Mouse (Mus musculus): ENCODE data around the gene Tango6. TPM values are rescaled to one million over a fixed set of nuclear protein-coding genes. Genes with fewer than 3 reads are reported as not detected.

Tango6 gene
- polyA plus RNA-seq, 1 experiment from 2014 or later: 10.1 TPM

GRCm38 (mm10) chr8:106704199-106704900 is 21.5 kb downstream of the Tango6 start:
- no peak overlapping the region for H3K4me3 ChIP-seq (ENCODE audit: low read depth, low read length)
- peak overlapping the region; percentile 94 for H3K27ac ChIP-seq (ENCODE audit: low read length)
- H3K4me1 ChIP-seq (ENCODE audit: control insufficient read depth, insufficient read depth, low read length): peaks cover 9% of the 10 kb centered on the region; the same call in 1 of the 2 replicates
- ATAC-seq (ENCODE audit: insufficient number of reproducible peaks, insufficient read depth, low FRiP score, low read depth): no peak
- no peaks in the 10 kb centered on the region for H3K9me3 ChIP-seq (ENCODE audit: control insufficient read depth, low read depth, low read length)
- WGBS: 69% methylated on average over 9 of the region's 9 CpGs
- H3K9ac ChIP-seq (replicated peaks; ENCODE audit: low read depth, low read length): no peak overlapping the region
- no peak overlapping the region for H3K4me2 ChIP-seq (replicated peaks; ENCODE audit: low read depth, low read length)
- no peaks in the 10 kb centered on the region for H3K27me3 ChIP-seq (ENCODE audit: control insufficient read depth, insufficient read depth, low read length)
- H3K36me3 ChIP-seq (ENCODE audit: control insufficient read depth, insufficient read depth, low read length): peaks cover 13% of the 10 kb centered on the region

GRCm38 (mm10) chr8:106704901-106705321 is 22.0 kb downstream of the Tango6 start:
- 28% methylated on average over 9 of the region's 9 CpGs for WGBS
- no peak overlapping the region for H3K4me3 ChIP-seq (ENCODE audit: low read depth, low read length)
- peak; percentile 89; the same call in 1 of the 2 replicates for ATAC-seq (ENCODE audit: insufficient number of reproducible peaks, insufficient read depth, low FRiP score, low read depth)
- no peaks in the 10 kb centered on the region for H3K9me3 ChIP-seq (ENCODE audit: control insufficient read depth, low read depth, low read length)
- H3K27me3 ChIP-seq (ENCODE audit: control insufficient read depth, insufficient read depth, low read length): no peaks in the 10 kb centered on the region
- peaks cover 9% of the 10 kb centered on the region; the same call in 1 of the 2 replicates for H3K4me1 ChIP-seq (ENCODE audit: control insufficient read depth, insufficient read depth, low read length)
- H3K27ac ChIP-seq (ENCODE audit: low read length): peak overlapping the region; percentile 94
- H3K4me2 ChIP-seq (replicated peaks; ENCODE audit: low read depth, low read length): no peak overlapping the region
- H3K9ac ChIP-seq (replicated peaks; ENCODE audit: low read depth, low read length): no peak overlapping the region
- peaks cover 8% of the 10 kb centered on the region for H3K36me3 ChIP-seq (ENCODE audit: control insufficient read depth, insufficient read depth, low read length)

GRCm38 (mm10) chr8:106706194-106706593 is 23.3 kb downstream of the Tango6 start:
- Histone ChIP-seq H3K27ac (ENCODE audit: low read length) (peak overlapping the region; percentile 94; the same call in 1 of the 2 replicates), H3K4me3 (ENCODE audit: low read depth, low read length) (no peak overlapping the region), H3K36me3 (ENCODE audit: control insufficient read depth, insufficient read depth, low read length) (no peaks in the 10 kb centered on the region), H3K9me3 (ENCODE audit: control insufficient read depth, low read depth, low read length) (no peaks in the 10 kb centered on the region), H3K4me2 (replicated peaks; ENCODE audit: low read depth, low read length) (no peak overlapping the region), H3K4me1 (ENCODE audit: control insufficient read depth, insufficient read depth, low read length) (peaks cover 9% of the 10 kb centered on the region; the same call in 1 of the 2 replicates), H3K27me3 (ENCODE audit: control insufficient read depth, insufficient read depth, low read length) (no peaks in the 10 kb centered on the region), H3K9ac (replicated peaks; ENCODE audit: low read depth, low read length) (no peak overlapping the region)
- ATAC-seq (ENCODE audit: insufficient number of reproducible peaks, insufficient read depth, low FRiP score, low read depth): no peak
- 71% methylated on average over 6 of the region's 6 CpGs for WGBS

GRCm38 (mm10) chr8:106710002-106710401 is 27.1 kb downstream of the Tango6 start:
- Histone ChIP-seq H3K4me1 (ENCODE audit: control insufficient read depth, insufficient read depth, low read length) (0 out of 2 replicates have a peak, but pooled peaks cover 4% of the 10 kb centered on the region), H3K4me2 (replicated peaks; ENCODE audit: low read depth, low read length) (no peak overlapping the region)
- 95% methylated on average over 2 of the region's 2 CpGs for WGBS

GRCm38 (mm10) chr8:106712487-106712886 is 29.6 kb downstream of the Tango6 start:
- H3K9me3 ChIP-seq (ENCODE audit: control insufficient read depth, low read depth, low read length): no peaks in the 10 kb centered on the region
- no peaks in the 10 kb centered on the region; the same call in 1 of the 2 replicates for H3K36me3 ChIP-seq (ENCODE audit: control insufficient read depth, insufficient read depth, low read length)
- no peaks in the 10 kb centered on the region for H3K4me1 ChIP-seq (ENCODE audit: control insufficient read depth, insufficient read depth, low read length)
- H3K9ac ChIP-seq (replicated peaks; ENCODE audit: low read depth, low read length): no peak overlapping the region
- no peak overlapping the region for H3K27ac ChIP-seq (ENCODE audit: low read length)
- ATAC-seq (ENCODE audit: insufficient number of reproducible peaks, insufficient read depth, low FRiP score, low read depth): no peak
- no peaks in the 10 kb centered on the region for H3K27me3 ChIP-seq (ENCODE audit: control insufficient read depth, insufficient read depth, low read length)
- no peak overlapping the region for H3K4me3 ChIP-seq (ENCODE audit: low read depth, low read length)
- H3K4me2 ChIP-seq (replicated peaks; ENCODE audit: low read depth, low read length): no peak overlapping the region
- WGBS: 92% methylated on average over 3 of the region's 3 CpGs

More at GRCm38 (mm10) chr8:106710002-106710401, 27.1 kb downstream of the Tango6 start:
- Histone ChIP-seq H3K27ac (ENCODE audit: low read length) (no peak overlapping the region), H3K9ac (replicated peaks; ENCODE audit: low read depth, low read length) (no peak overlapping the region), H3K9me3 (ENCODE audit: control insufficient read depth, low read depth, low read length) (no peaks in the 10 kb centered on the region), H3K4me3 (ENCODE audit: low read depth, low read length) (no peak overlapping the region), H3K27me3 (ENCODE audit: control insufficient read depth, insufficient read depth, low read length) (no peaks in the 10 kb centered on the region), H3K36me3 (ENCODE audit: control insufficient read depth, insufficient read depth, low read length) (no peaks in the 10 kb centered on the region; the same call in 1 of the 2 replicates)
- no peak for ATAC-seq (ENCODE audit: insufficient number of reproducible peaks, insufficient read depth, low FRiP score, low read depth)

GRCm38 (mm10) chr8:106714297-106714696 is 31.4 kb downstream of the Tango6 start:
- Histone ChIP-seq H3K9me3 (ENCODE audit: control insufficient read depth, low read depth, low read length) (no peaks in the 10 kb centered on the region), H3K9ac (replicated peaks; ENCODE audit: low read depth, low read length) (no peak overlapping the region), H3K27ac (ENCODE audit: low read length) (no peak overlapping the region), H3K4me2 (replicated peaks; ENCODE audit: low read depth, low read length) (no peak overlapping the region), H3K27me3 (ENCODE audit: control insufficient read depth, insufficient read depth, low read length) (no peaks in the 10 kb centered on the region), H3K4me1 (ENCODE audit: control insufficient read depth, insufficient read depth, low read length) (no peaks in the 10 kb centered on the region), H3K36me3 (ENCODE audit: control insufficient read depth, insufficient read depth, low read length) (no peaks in the 10 kb centered on the region; the same call in 1 of the 2 replicates), H3K4me3 (ENCODE audit: low read depth, low read length) (no peak overlapping the region)
- 70% methylated on average over 4 of the region's 4 CpGs for WGBS
- no peak for ATAC-seq (ENCODE audit: insufficient number of reproducible peaks, insufficient read depth, low FRiP score, low read depth)

GRCm38 (mm10) chr8:106718091-106718500 is 35.2 kb downstream of the Tango6 start:
- 19% methylated on average over 17 of the region's 17 CpGs for WGBS
- H3K4me3 ChIP-seq (ENCODE audit: low read depth, low read length): no peak overlapping the region

GRCm38 (mm10) chr8:106720921-106721320 is 38.1 kb downstream of the Tango6 start:
- Histone ChIP-seq H3K9ac (replicated peaks; ENCODE audit: low read depth, low read length) (no peak overlapping the region), H3K9me3 (ENCODE audit: control insufficient read depth, low read depth, low read length) (no peaks in the 10 kb centered on the region), H3K4me1 (ENCODE audit: control insufficient read depth, insufficient read depth, low read length) (no peaks in the 10 kb centered on the region), H3K36me3 (ENCODE audit: control insufficient read depth, insufficient read depth, low read length) (peaks cover 10% of the 10 kb centered on the region), H3K27ac (ENCODE audit: low read length) (peak overlapping the region; percentile 58; the same call in 1 of the 2 replicates), H3K27me3 (ENCODE audit: control insufficient read depth, insufficient read depth, low read length) (no peaks in the 10 kb centered on the region), H3K4me2 (replicated peaks; ENCODE audit: low read depth, low read length) (no peak overlapping the region), H3K4me3 (ENCODE audit: low read depth, low read length) (no peak overlapping the region)
- no peak for ATAC-seq (ENCODE audit: insufficient number of reproducible peaks, insufficient read depth, low FRiP score, low read depth)
- 56% methylated on average over 8 of the region's 8 CpGs for WGBS

More at GRCm38 (mm10) chr8:106718091-106718500, 35.2 kb downstream of the Tango6 start:
- H3K27me3 ChIP-seq (ENCODE audit: control insufficient read depth, insufficient read depth, low read length): no peaks in the 10 kb centered on the region
- no peak overlapping the region for H3K9ac ChIP-seq (replicated peaks; ENCODE audit: low read depth, low read length)
- H3K36me3 ChIP-seq (ENCODE audit: control insufficient read depth, insufficient read depth, low read length): no peaks in the 10 kb centered on the region; the same call in 1 of the 2 replicates
- H3K4me1 ChIP-seq (ENCODE audit: control insufficient read depth, insufficient read depth, low read length): no peaks in the 10 kb centered on the region
- ATAC-seq (ENCODE audit: insufficient number of reproducible peaks, insufficient read depth, low FRiP score, low read depth): peak; percentile 14; the same call in 1 of the 2 replicates
- no peak overlapping the region for H3K27ac ChIP-seq (ENCODE audit: low read length)
- 0 out of 2 replicates have a peak overlapping the region, but pooled peaks have one; percentile 13 for H3K4me2 ChIP-seq (replicated peaks; ENCODE audit: low read depth, low read length)
- H3K9me3 ChIP-seq (ENCODE audit: control insufficient read depth, low read depth, low read length): no peaks in the 10 kb centered on the region

Data from stomach, embryonic 14.5 days (tissue).